Mouse (Mus musculus): ENCODE results near the gene Fam102a. TPM values are rescaled to one million over a fixed set of nuclear protein-coding genes. Genes with fewer than 3 reads are reported as not detected.

Fam102a gene
- polyA plus RNA-seq, 1 experiment from 2014 or later, result 6.7 TPM

- Histone ChIP-seq H3K4me1 (ENCODE audit: control insufficient read depth, insufficient read depth, low read length) (peaks cover 13% of the 10 kb centered on the region), H3K9ac (replicated peaks; ENCODE audit: low read depth, low read length) (no peak overlapping the region), H3K4me2 (ENCODE audit: low read depth, low read length) (no peak overlapping the region), H3K27ac (ENCODE audit: low read depth, low read length) (no peak overlapping the region), H3K4me3 (ENCODE audit: low read depth, low read length) (no peak overlapping the region), H3K36me3 (ENCODE audit: control insufficient read depth, insufficient read depth, low read length) (no peaks in the 10 kb centered on the region), H3K9me3 (ENCODE audit: control insufficient read depth, low read length) (no peaks in the 10 kb centered on the region), H3K27me3 (ENCODE audit: control insufficient read depth, insufficient read depth, low read length) (no peaks in the 10 kb centered on the region)
- no peak for ATAC-seq (ENCODE audit: low read depth)
- WGBS, result 95% methylated on average over 4 of the region's 4 CpGs
These were observed 82.5 kb downstream of the Fam102a start for GRCm38 (mm10) chr2:32617601-32618000.

GRCm38 (mm10) chr2:32618051-32618450 lies 82.9 kb downstream of the Fam102a start:
- no peaks in the 10 kb centered on the region for H3K36me3 ChIP-seq (ENCODE audit: control insufficient read depth, insufficient read depth, low read length)
- peaks cover 13% of the 10 kb centered on the region for H3K4me1 ChIP-seq (ENCODE audit: control insufficient read depth, insufficient read depth, low read length)
- no peak overlapping the region for H3K27ac ChIP-seq (ENCODE audit: low read depth, low read length)
- no peaks in the 10 kb centered on the region for H3K9me3 ChIP-seq (ENCODE audit: control insufficient read depth, low read length)
- no peak overlapping the region for H3K4me2 ChIP-seq (ENCODE audit: low read depth, low read length)
- H3K27me3 ChIP-seq (ENCODE audit: control insufficient read depth, insufficient read depth, low read length), result no peaks in the 10 kb centered on the region
- no peak overlapping the region for H3K4me3 ChIP-seq (ENCODE audit: low read depth, low read length)
- no peak for ATAC-seq (ENCODE audit: low read depth)
- no peak overlapping the region for H3K9ac ChIP-seq (replicated peaks; ENCODE audit: low read depth, low read length)
- WGBS, result 48% methylated on average over 9 of the region's 9 CpGs

Other genes starting within 250 kb of the Fam102a start
- gene Golga2, start 247.9 kb upstream of the Fam102a start, polyA plus RNA-seq (2014; fragmentation: Nextera tagmentation; extraction: Ambion mirVana), result 25.4 and 31.7 TPM in 2 replicates
- gene Swi5, start 247.3 kb upstream of the Fam102a start, polyA plus RNA-seq (2014; fragmentation: Nextera tagmentation; extraction: Ambion mirVana), result 140 and 288 TPM in 2 replicates
- 47.7 and 48.3 TPM in 2 replicates for gene Ciz1, start 183.0 kb upstream of the Fam102a start, polyA plus RNA-seq (2014; fragmentation: Nextera tagmentation; extraction: Ambion mirVana)
- gene Dnm1, start 182.0 kb upstream of the Fam102a start, polyA plus RNA-seq (2014; fragmentation: Nextera tagmentation; extraction: Ambion mirVana), result 102 and 146 TPM in 2 replicates
- gene 1110008P14Rik, start 153.4 kb upstream of the Fam102a start, polyA plus RNA-seq (2014; fragmentation: Nextera tagmentation; extraction: Ambion mirVana), result 157 and 198 TPM in 2 replicates
- 0.35 and 0.40 TPM in 2 replicates for gene Lcn2, start 147.1 kb upstream of the Fam102a start, polyA plus RNA-seq (2014; fragmentation: Nextera tagmentation; extraction: Ambion mirVana)
- 58.1 and 65.9 TPM in 2 replicates for gene Ptges2, start 139.4 kb upstream of the Fam102a start, polyA plus RNA-seq (2014; fragmentation: Nextera tagmentation; extraction: Ambion mirVana)
- gene Naif1, start 84.9 kb upstream of the Fam102a start, polyA plus RNA-seq (2014; fragmentation: Nextera tagmentation; extraction: Ambion mirVana), result 4.9 and 5.4 TPM in 2 replicates
- gene Slc25a25, start 83.9 kb upstream of the Fam102a start, polyA plus RNA-seq (2014; fragmentation: Nextera tagmentation; extraction: Ambion mirVana), result 39.8 and 43.6 TPM in 2 replicates
- 143 and 157 TPM in 2 replicates for gene Dpm2, start 35.5 kb downstream of the Fam102a start, polyA plus RNA-seq (2014; fragmentation: Nextera tagmentation; extraction: Ambion mirVana)
- gene Pip5kl1, start 39.5 kb downstream of the Fam102a start, polyA plus RNA-seq (2014; fragmentation: Nextera tagmentation; extraction: Ambion mirVana), result 12.4 and 17.1 TPM in 2 replicates
- 0.98 and 1.2 TPM in 2 replicates for gene 9430097D07Rik, start 40.4 kb downstream of the Fam102a start, polyA plus RNA-seq (2014; fragmentation: Nextera tagmentation; extraction: Ambion mirVana)
- 30.4 and 35.1 TPM in 2 replicates for gene St6galnac4, start 51.8 kb downstream of the Fam102a start, polyA plus RNA-seq (2014; fragmentation: Nextera tagmentation; extraction: Ambion mirVana)
- gene St6galnac6, start 64.4 kb downstream of the Fam102a start, polyA plus RNA-seq (2014; fragmentation: Nextera tagmentation; extraction: Ambion mirVana), result 5.2 and 5.4 TPM in 2 replicates
- gene Ak1, start 86.4 kb downstream of the Fam102a start, polyA plus RNA-seq (2014; fragmentation: Nextera tagmentation; extraction: Ambion mirVana), result 78.6 and 85.0 TPM in 2 replicates
- 13.0 and 22.9 TPM in 2 replicates for gene Eng, start 111.3 kb downstream of the Fam102a start, polyA plus RNA-seq (2014; fragmentation: Nextera tagmentation; extraction: Ambion mirVana)
- gene Fpgs, start 168.8 kb downstream of the Fam102a start, polyA plus RNA-seq (2014; fragmentation: Nextera tagmentation; extraction: Ambion mirVana), result 14.6 and 15.3 TPM in 2 replicates
- gene Cdk9, start 177.7 kb downstream of the Fam102a start, polyA plus RNA-seq (2014; fragmentation: Nextera tagmentation; extraction: Ambion mirVana), result 54.4 and 57.5 TPM in 2 replicates
- gene Sh2d3c, start 185.7 kb downstream of the Fam102a start, polyA plus RNA-seq (2014; fragmentation: Nextera tagmentation; extraction: Ambion mirVana), result 41.2 and 51.2 TPM in 2 replicates
- 3.9 TPM in 2 replicates for gene 6330409D20Rik, start 205.7 kb downstream of the Fam102a start, polyA plus RNA-seq (2014; fragmentation: Nextera tagmentation; extraction: Ambion mirVana)
- gene Tor2a, start 221.9 kb downstream of the Fam102a start, polyA plus RNA-seq (2014; fragmentation: Nextera tagmentation; extraction: Ambion mirVana), result 56.0 and 57.6 TPM in 2 replicates
- 0.36 and 0.82 TPM in 2 replicates for gene Ttc16, start 240.3 kb downstream of the Fam102a start, polyA plus RNA-seq (2014; fragmentation: Nextera tagmentation; extraction: Ambion mirVana)
- gene Ptrh1, start 240.5 kb downstream of the Fam102a start, polyA plus RNA-seq (2014; fragmentation: Nextera tagmentation; extraction: Ambion mirVana), result 3.7 and 4.8 TPM in 2 replicates
- 0.48 TPM in 2 replicates for gene Cfap157, start 249.1 kb downstream of the Fam102a start, polyA plus RNA-seq (2014; fragmentation: Nextera tagmentation; extraction: Ambion mirVana)